Mouse (Mus musculus): ENCODE results near the gene Ccdc150.

- TF ChIP-seq POLR2A (IDR thresholded peaks at IDR 0.05; ENCODE audit: insufficient read depth, low read length): no peak
- no peak for TF ChIP-seq CTCF (IDR thresholded peaks at IDR 0.05; ENCODE audit: low read depth, low read length)
Observed at GRCm38 (mm10) chr1:54220273-54220672, 30.2 kb upstream of the Ccdc150 start.

All from ES-Bruce4 (cell line).